Mouse (Mus musculus) forebrain, embryonic 16.5 days (tissue): ENCODE measurements at regions not wholly inside any gene's neighbourhood (a gene's known extent, or its start where the extent isn't known, plus 50 kb on each side); places are given as distances from the start of the nearest gene placed in this dataset.

ENCODE experiments used
- ATAC-seq: fragments of 200-750 bp; cut with Nextera tagmentation; 2 replicates; pipeline ENCODE4 v1.8.0; 2017; ENCODE audit warnings: mild to moderate bottlenecking, moderate library complexity
- H3K27ac ChIP-seq: fragments of 300-500 bp; sonication (generic); 2 replicates; pipeline ENCODE4 v1.5.1; 2014; ENCODE audit warnings: low read length, control low read depth
- H3K27me3 ChIP-seq: fragments of 300-500 bp; sonication (generic); replicated peaks from 2 replicates; pipeline ENCODE4 v1.6.1; 2014; ENCODE audit warnings: low read length; ENCODE audit not compliant: control insufficient read depth, insufficient read depth
- H3K36me3 ChIP-seq: fragments of 300-500 bp; sonication (generic); 2 replicates; pipeline ENCODE4 v1.6.1; 2014; ENCODE audit not compliant: control insufficient read depth, insufficient read depth
- H3K4me1 ChIP-seq: fragments of 300-500 bp; sonication (generic); replicated peaks from 2 replicates; pipeline ENCODE4 v1.6.1; 2014; ENCODE audit warnings: low read length; ENCODE audit not compliant: control insufficient read depth, insufficient read depth
- H3K4me2 ChIP-seq: fragments of 300-500 bp; sonication (generic); 2 replicates; pipeline ENCODE4 v1.6.1; 2014; ENCODE audit warnings: mild to moderate bottlenecking, low read length, control low read depth
- H3K4me3 ChIP-seq: fragments of 300-500 bp; sonication (generic); replicated peaks from 2 replicates; pipeline ENCODE4 v1.5.1; 2014; ENCODE audit warnings: mild to moderate bottlenecking, low read length, control low read depth
- H3K9ac ChIP-seq: fragments of 300-500 bp; sonication (generic); replicated peaks from 2 replicates; pipeline ENCODE4 v1.6.1; 2014; ENCODE audit warnings: low read depth, low read length, control low read depth
- H3K9me3 ChIP-seq: fragments of 300-500 bp; sonication (generic); 2 replicates; pipeline ENCODE4 v1.6.1; 2016; ENCODE audit warnings: low read length; ENCODE audit not compliant: control insufficient read depth
- WGBS: fragments of 180-500 bp; shearing (Covaris S2); extraction: QIAGEN DNeasy Blood & Tissue Kit; methylation state at CpG from one replicate; pipeline ENCODE4 v1.1.7; 2014; 5-methylcytosine and 5-hydroxymethylcytosine counted together

GRCm38 (mm10) chr12:29290591-29291351, 237.4 kb upstream of the Myt1l start:
- H3K27ac ChIP-seq: peak overlapping the region; percentile 78
- peak overlapping the region; percentile 53 for H3K4me2 ChIP-seq
- whole genome bisulfite sequencing: 7% methylated on average over 23 of the region's 23 CpGs
- peak overlapping the region; percentile 39 for H3K4me3 ChIP-seq
- H3K4me1 ChIP-seq: peaks cover 5% of the 10 kb centered on the region; the same call in 1 of the 2 replicates
- peak; percentile 99 for ATAC-seq
- no peaks in the 10 kb centered on the region for H3K9me3 ChIP-seq
- no peaks in the 10 kb centered on the region for H3K27me3 ChIP-seq
- no peaks in the 10 kb centered on the region for H3K36me3 ChIP-seq
- peak overlapping the region; percentile 40 for H3K9ac ChIP-seq

- no peak for ATAC-seq
- WGBS: 76% methylated on average over 5 of the region's 5 CpGs
Observed at GRCm38 (mm10) chr12:29297984-29298383, 230.2 kb upstream of the Myt1l start.

DNA sequence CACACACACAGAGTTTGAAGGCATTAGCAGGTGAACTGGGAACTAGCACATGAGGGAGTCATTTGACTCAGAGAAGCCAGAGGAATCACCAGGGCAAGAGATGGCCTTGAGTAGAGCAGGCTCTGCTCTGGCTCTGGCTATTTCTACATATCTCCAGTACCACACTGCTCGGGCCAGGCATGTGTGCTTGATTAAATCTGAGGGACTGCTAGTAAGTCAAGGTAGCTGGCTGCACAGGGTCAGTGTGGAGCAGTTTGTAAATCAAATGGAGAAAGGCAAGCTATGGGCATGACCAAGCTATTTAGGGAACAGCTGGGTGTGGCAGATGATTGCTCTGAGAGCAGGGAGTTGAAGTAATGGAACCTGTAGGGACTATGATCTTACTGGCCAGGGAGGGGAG, 212.5 kb upstream of the Myt1l start:
- ATAC-seq: no peak
- no peak overlapping the region for H3K4me3 ChIP-seq
- no peak overlapping the region for H3K9ac ChIP-seq
- H3K9me3 ChIP-seq: no peaks in the 10 kb centered on the region
- H3K36me3 ChIP-seq: no peaks in the 10 kb centered on the region
- no peak overlapping the region for H3K4me2 ChIP-seq
- H3K27ac ChIP-seq: no peak overlapping the region
- H3K4me1 ChIP-seq: no peaks in the 10 kb centered on the region
- WGBS: 81% methylated on average over 1 of the region's 1 CpGs
- H3K27me3 ChIP-seq: no peaks in the 10 kb centered on the region

More at GRCm38 (mm10) chr12:29297984-29298383, 230.2 kb upstream of the Myt1l start:
- Histone ChIP-seq H3K27ac (no peak overlapping the region), H3K36me3 (no peaks in the 10 kb centered on the region), H3K27me3 (no peaks in the 10 kb centered on the region), H3K9ac (no peak overlapping the region), H3K4me3 (no peak overlapping the region), H3K9me3 (no peaks in the 10 kb centered on the region), H3K4me2 (no peak overlapping the region), H3K4me1 (no peaks in the 10 kb centered on the region)

DNA sequence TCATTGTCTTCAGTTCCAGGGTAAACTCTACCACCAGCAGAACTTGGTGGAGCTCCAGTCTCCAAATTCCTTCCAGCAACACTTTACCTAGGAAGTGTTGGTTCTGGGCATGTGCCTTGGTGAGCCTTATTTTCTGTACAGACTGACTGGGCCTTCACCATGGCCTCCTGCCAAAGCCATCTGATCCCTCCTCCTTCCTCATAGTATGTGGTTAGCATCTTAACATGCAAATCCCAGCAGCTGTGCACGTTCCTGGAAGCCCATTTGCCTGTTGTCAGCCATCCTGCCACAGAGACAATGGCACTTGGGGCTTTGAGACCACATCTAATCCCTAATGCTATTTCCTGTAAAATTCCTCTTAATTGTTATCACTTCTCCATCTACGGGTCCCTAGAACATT, 206.7 kb upstream of the Myt1l start:
- no peaks in the 10 kb centered on the region for H3K9me3 ChIP-seq
- H3K27me3 ChIP-seq: no peaks in the 10 kb centered on the region
- no peaks in the 10 kb centered on the region for H3K36me3 ChIP-seq
- ATAC-seq: peak; percentile 66
- 7% methylated on average over 2 of the region's 2 CpGs for WGBS
- H3K27ac ChIP-seq: peak overlapping the region; percentile 18; the same call in 1 of the 2 replicates
- no peak overlapping the region for H3K4me3 ChIP-seq
- no peak overlapping the region for H3K4me2 ChIP-seq
- H3K9ac ChIP-seq: no peak overlapping the region
- H3K4me1 ChIP-seq: peaks cover 7% of the 10 kb centered on the region

DNA sequence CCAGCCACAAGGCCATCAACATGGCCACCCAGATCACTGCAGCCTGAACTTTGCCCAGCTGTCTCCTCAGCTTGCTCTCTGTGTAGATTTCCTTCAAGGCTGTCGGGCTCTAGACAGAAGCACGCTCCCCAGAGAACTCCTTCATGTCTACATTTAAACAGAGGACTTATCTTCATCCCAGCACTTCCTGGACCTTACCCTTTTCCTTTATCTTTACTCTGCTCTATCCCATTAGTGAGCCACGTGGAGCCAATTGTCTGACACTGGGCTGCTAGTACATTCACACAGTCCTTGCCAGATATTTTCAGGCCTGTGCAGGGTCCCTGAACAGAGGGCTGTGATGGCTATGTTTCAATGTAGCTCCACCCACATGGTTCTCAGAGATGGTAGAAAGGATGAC, 204.7 kb upstream of the Myt1l start:
- H3K9ac ChIP-seq: no peak overlapping the region
- no peaks in the 10 kb centered on the region for H3K9me3 ChIP-seq
- no peaks in the 10 kb centered on the region for H3K27me3 ChIP-seq
- H3K36me3 ChIP-seq: no peaks in the 10 kb centered on the region
- H3K4me2 ChIP-seq: no peak overlapping the region
- ATAC-seq: peak; percentile 23; the same call in 1 of the 2 replicates
- no peak overlapping the region for H3K27ac ChIP-seq
- WGBS: 57% methylated on average over 3 of the region's 3 CpGs
- peaks cover 7% of the 10 kb centered on the region for H3K4me1 ChIP-seq
- no peak overlapping the region for H3K4me3 ChIP-seq

DNA sequence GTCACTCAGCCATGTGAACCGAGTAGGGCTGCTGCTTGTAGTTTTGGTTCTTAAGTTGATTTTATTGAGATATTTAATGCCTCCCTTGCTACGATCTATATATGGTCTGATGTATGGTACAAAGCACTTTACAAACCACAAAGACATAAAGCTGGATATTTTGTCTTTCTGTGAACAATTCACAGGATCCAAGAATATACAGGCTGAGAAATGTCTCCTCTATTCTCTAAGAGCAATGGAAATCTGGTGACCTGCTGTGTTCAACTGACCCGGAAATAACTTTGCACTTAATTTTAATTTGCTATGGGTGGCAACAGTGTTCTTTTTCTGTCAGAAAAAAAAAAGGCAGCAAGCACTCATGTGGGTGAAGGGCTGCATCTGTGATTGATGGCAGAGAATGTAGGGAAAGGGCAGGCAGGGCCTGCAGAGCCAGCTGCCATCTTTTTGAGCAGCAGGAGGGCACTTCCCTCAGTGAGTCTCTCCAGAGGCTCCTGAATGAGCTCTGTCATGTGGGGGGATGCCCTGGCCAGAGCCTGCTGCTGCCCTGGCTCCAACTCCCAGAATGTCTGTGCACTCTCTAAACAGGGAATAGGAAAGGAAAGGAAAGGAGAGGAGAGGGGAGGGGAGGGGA, 192.2 kb upstream of the Myt1l start:
- peak; percentile 55; the same call in 1 of the 2 replicates for ATAC-seq
- no peak overlapping the region for H3K4me3 ChIP-seq
- no peaks in the 10 kb centered on the region for H3K9me3 ChIP-seq
- no peak overlapping the region for H3K4me2 ChIP-seq
- H3K36me3 ChIP-seq: no peaks in the 10 kb centered on the region
- WGBS: 61% methylated on average over 3 of the region's 3 CpGs
- no peak overlapping the region for H3K9ac ChIP-seq
- H3K4me1 ChIP-seq: no peaks in the 10 kb centered on the region
- no peaks in the 10 kb centered on the region for H3K27me3 ChIP-seq
- no peak overlapping the region for H3K27ac ChIP-seq

DNA sequence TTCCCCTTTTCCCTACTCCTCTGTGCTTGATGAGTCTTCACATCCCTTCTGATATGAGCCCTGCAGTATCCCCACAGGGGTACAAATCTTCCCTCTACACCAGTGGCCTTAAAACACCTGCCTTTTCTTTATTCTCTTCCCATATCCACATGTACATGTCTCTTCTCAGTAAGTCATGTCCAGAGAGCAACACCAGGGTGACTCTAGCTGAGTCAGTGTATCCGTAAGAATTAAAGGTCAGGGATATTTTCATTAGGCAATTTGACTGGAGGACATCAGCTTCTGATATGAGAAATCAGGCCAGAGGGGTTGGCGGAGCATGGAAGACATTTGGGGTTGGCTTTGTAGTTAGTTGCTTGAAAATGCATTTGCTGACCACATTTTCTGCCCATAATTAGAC, 190.8 kb upstream of the Myt1l start:
- 84% methylated on average over 2 of the region's 2 CpGs for WGBS
- Histone ChIP-seq H3K4me1 (no peaks in the 10 kb centered on the region), H3K36me3 (no peaks in the 10 kb centered on the region), H3K27me3 (no peaks in the 10 kb centered on the region), H3K27ac (no peak overlapping the region), H3K9ac (no peak overlapping the region), H3K9me3 (no peaks in the 10 kb centered on the region), H3K4me2 (no peak overlapping the region), H3K4me3 (no peak overlapping the region)
- no peak for ATAC-seq

GRCm38 (mm10) chr12:29341388-29341995, 186.7 kb upstream of the Myt1l start:
- Histone ChIP-seq H3K9ac (no peak overlapping the region), H3K4me3 (no peak overlapping the region), H3K9me3 (no peaks in the 10 kb centered on the region), H3K27me3 (no peaks in the 10 kb centered on the region), H3K27ac (no peak overlapping the region), H3K36me3 (no peaks in the 10 kb centered on the region), H3K4me1 (peaks cover 10% of the 10 kb centered on the region), H3K4me2 (no peak overlapping the region)
- 78% methylated on average over 7 of the region's 7 CpGs for WGBS
- ATAC-seq: no peak

DNA sequence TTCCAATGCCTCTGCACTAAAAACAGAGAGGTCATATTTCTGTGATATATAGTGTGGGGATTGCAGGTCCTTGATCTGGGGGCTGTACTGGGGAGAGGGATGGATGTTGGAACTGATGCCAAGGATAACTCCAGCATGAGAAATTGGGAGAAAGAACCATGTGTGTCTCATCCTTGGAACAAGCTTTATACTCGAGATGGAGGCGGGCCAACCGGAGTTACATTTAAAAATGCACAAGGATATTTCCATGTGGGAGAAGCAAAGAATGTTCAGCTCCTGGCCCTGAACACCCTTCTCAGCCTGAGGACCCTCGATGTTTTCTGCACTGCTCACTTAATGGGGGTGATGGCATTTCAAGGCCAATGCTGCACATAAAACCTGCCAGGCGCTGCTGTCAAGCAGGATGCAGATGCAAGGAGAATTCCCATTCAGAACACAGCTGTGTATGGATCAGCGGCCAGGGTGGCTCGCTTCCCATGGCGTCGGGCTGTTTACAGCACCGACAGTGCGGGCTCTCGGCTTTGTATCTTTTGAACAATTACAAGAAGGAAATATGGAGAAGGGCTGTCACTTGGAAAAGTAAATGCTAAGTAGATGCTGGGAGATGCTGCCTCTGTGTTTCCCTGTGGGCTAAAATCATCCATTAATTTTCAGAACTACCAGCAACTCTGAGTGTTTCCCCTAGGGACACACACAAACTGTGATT, 184.9 kb upstream of the Myt1l start:
- H3K27me3 ChIP-seq: no peaks in the 10 kb centered on the region
- WGBS: 32% methylated on average over 12 of the region's 12 CpGs
- no peak overlapping the region for H3K9ac ChIP-seq
- peak overlapping the region; percentile 65; the same call in 1 of the 2 replicates for H3K27ac ChIP-seq
- no peaks in the 10 kb centered on the region for H3K36me3 ChIP-seq
- H3K4me1 ChIP-seq: peaks cover 11% of the 10 kb centered on the region
- ATAC-seq: peak; percentile 69
- no peak overlapping the region for H3K4me3 ChIP-seq
- H3K9me3 ChIP-seq: no peaks in the 10 kb centered on the region
- H3K4me2 ChIP-seq: no peak overlapping the region
